Mouse (Mus musculus): ENCODE measurements around the gene Adra1b.

- TF ChIP-seq CTCF (IDR thresholded peaks at IDR 0.05 in 2 of 3, conservative IDR thresholded peaks at IDR 0.05 in 1 of 3; ENCODE audit: control insufficient read depth in 1 of 3, insufficient read depth in 1 of 3, low read depth in 2 of 3, low read length in 3 of 3, poor library complexity in 1 of 3, severe bottlenecking in 1 of 3) (no peak), POLR2A (IDR thresholded peaks at IDR 0.05; ENCODE audit: control insufficient read depth in 1 of 2, insufficient read depth in 1 of 2, low read depth in 1 of 2, low read length in 2 of 2, poor library complexity in 1 of 2) (no peak), ZKSCAN1 (IDR thresholded peaks at IDR 0.05; ENCODE audit: low read depth, low read length) (no peak)
Observed at GRCm38 (mm10) chr11:43950274-43950673, 49.3 kb upstream of the Adra1b start.

All from MEL (cell line).